Mouse (Mus musculus): ENCODE results near the gene Chuk. TPM values are rescaled to one million over a fixed set of nuclear protein-coding genes. Genes with fewer than 3 reads are reported as not detected.
"Not testable (repeated sequence)": the region's sequence is repeated elsewhere in the genome, so short reads cannot be mapped to it uniquely, and the experiment has no call there.

The Chuk gene
- total RNA-seq, 2 experiments from 2014 or later: 47.1 to 58.0 TPM

DNA sequence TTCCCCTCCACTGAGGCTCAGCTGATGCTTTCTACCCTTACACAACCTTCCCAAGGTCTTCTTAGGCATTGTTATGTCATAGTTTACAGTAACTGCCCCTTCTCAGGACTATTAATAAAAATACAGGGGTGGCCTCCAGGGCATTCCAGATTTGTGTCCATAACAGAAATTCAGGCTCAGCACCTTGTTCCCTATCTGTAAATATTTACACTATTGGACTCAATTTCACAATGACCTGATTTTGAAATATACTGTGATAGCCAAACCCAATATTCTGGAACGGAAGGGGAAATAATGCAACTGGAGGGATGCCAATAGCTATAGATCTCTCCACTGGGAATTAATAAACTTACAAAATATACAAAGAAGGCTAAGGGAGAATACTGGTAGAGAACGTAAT is 21.3 kb upstream of the Chuk start:
- no peak for TF ChIP-seq CTCF (conservative IDR thresholded peaks at IDR 0.05)

DNA sequence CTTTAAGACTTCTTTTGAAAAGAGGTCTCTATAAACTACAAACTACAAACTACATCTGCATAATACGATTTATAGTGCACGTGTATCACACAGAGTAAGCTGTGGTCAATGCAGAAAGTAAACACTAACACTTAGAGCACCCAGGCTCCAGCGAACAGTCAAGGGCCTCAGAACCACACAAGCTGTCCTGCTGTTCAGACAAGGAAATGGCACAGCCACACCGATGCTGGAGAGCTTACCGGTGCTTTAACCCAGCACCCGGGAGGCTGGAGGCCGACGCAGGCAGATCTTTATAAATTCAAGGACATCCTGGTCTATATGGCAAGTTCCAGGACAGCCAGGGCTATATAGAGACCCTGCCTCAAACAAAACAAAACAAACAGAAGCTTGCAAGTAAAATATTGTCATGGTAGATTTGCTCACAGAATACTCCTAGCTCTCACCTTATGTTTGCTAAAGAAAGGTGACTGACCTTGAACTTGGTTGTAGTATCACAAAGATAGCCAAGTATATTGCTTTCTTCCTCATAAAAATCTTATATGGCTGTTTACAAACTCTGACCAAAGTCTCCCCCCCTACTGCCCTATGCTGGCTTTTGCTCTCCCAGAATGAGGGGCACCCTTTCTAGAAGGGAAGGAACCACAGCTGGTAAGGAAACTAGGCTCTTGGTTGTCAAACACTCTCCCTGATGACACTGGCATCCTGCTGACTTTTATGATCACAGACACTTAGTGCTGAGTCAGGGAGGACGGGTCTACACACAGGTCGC is 20.6 kb upstream of the Chuk start:
- DNase-seq (ENCODE audit: low spot score in 2 of 2): no peak
- TF ChIP-seq CTCF (conservative IDR thresholded peaks at IDR 0.05): no peak
- Histone ChIP-seq H3K4me3 (no peak overlapping the region), H3K27ac (no peak overlapping the region)

More for the DNA sequence above, 21.3 kb upstream of the Chuk start:
- no peak for DNase-seq (ENCODE audit: low spot score in 2 of 2)
- no peak overlapping the region for H3K27ac ChIP-seq
- no peak overlapping the region for H3K4me3 ChIP-seq

DNA sequence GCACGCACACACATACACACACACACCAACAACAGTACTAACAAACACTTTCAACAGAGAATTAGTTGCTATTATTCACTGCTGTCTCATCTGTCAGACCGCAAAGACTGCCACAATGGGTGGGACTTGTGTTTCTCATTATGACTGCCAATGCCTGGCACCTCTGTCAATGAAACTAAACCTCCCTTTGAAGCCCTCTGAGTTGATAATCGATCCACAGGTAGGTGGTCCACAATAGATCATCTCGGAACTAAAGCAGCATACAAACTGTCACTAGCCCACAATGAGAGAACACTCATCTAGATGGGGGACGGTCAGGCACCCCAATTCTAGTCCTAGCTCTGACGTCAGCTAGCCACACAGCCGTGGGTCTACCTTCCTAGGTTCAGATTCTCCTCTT is 13.9 kb upstream of the Chuk start:
- TF ChIP-seq CTCF (conservative IDR thresholded peaks at IDR 0.05): no peak
- H3K4me3 ChIP-seq: no peak overlapping the region
- no peak for DNase-seq (ENCODE audit: low spot score in 2 of 2)
- no peak overlapping the region for H3K27ac ChIP-seq

DNA sequence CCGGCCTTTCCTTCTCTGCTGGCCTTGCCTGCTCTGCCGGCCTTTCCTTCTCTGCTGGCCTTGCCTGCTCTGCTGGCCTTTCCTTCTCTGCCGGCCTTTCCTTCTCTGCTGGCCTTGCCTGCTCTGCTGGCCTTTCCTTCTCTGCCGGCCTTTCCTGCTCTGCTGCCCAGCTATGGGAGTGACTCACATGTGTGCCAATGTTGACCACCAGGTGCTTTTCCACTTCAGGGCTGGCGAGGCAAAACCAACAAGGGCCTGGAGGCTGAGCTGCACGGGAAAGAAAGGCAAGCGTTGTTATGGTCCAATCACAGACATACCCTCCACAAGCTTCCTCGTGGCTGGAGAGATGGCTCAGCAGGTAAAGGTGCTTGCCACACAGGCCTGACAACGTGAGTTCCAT is 13.4 kb upstream of the Chuk start:
- not testable (repeated sequence) for H3K4me3 ChIP-seq; DNase-seq (ENCODE audit: low spot score in 2 of 2); H3K27ac ChIP-seq

DNA sequence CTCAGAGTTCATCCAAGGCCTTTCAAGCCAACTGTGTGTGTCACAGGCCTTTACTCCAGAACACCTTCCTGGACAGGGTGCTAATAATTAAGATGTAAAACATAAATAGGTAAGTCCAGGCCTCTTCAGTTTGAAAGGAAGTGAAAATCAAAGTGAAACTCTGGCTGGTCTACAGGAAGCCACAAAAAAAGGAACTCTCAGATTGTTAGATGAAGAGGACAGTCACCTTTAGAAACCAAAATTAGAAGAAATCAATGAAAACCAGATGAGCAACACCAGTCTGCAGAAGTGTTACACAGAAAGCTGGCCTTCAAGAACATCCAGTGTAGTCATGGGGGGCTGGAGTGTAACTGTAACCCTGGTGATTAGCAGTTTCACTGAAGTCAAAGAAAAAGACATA is 10.5 kb upstream of the Chuk start:
- TF ChIP-seq CTCF (conservative IDR thresholded peaks at IDR 0.05): no peak
- no peak for DNase-seq (ENCODE audit: low spot score in 2 of 2)
- Histone ChIP-seq H3K27ac (no peak overlapping the region), H3K4me3 (no peak overlapping the region)

DNA sequence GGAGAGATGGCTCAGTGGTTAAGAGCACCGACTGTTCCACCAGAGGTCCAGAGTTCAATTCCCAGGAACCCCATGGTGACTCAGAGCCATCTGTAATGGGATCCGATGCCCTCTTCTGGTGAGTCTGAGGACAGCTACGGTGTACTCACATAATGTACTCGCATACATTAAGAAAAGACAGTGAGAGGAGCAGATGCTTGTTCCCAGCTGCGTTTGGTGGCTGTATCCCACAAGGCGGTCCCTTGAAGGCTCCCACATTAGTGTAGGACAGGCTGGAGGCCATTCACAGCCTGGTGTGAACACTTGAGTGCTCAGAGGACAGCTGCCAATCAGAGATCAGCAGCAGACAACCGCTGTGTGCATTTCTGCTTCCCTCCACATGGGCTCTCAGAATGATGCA is 4.4 kb upstream of the Chuk start:
- Histone ChIP-seq H3K4me3 (no peak overlapping the region), H3K27ac (no peak overlapping the region)
- no peak for DNase-seq (ENCODE audit: low spot score in 2 of 2)
- peak; percentile 54 for TF ChIP-seq CTCF (conservative IDR thresholded peaks at IDR 0.05)

DNA sequence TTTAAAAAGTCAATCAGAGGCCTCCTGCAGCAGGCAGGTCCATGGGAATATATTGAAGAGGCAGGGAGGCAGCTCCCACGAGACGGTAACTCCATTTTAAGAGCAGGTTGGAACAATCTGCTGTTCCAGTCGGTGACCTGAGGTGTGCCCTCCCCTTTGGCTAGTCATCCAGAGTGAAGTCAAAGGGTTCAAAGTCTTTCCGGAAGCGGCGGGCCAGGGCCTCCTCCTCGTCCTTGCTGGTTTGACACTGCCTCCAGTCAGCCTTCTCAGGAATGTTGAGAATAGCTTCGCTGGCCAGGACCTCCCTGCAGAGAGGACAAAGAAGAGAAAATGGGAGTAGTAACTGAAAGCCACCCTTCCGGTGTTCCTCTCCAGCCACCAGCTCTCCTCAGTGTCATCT is 3.1 kb upstream of the Chuk start:
- no peak for TF ChIP-seq CTCF (conservative IDR thresholded peaks at IDR 0.05)
- H3K4me3 ChIP-seq: no peak overlapping the region
- DNase-seq (ENCODE audit: low spot score in 2 of 2): no peak
- no peak overlapping the region for H3K27ac ChIP-seq

DNA sequence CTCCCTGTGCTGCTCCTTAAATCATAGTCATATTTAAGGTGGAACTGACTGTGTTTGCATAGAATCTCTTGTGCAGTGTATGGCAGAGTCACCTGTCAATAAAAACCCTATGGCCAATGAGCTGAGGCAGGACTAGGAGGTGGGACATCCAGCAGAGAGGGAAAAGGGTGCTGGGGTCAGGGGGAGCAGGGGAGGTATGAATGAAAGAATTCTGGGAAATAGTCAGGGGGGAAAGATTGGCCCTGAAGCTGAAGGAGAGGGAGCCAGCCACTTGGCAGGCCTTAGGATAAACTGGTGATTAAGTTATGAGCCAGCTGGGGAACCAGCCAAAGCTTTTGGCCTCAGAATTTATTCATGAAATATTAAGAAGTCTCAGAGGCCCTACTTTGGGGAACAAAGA is 1.7 kb upstream of the Chuk start:
- no peak for DNase-seq (ENCODE audit: low spot score in 2 of 2)
- Histone ChIP-seq H3K4me3 (no peak overlapping the region), H3K27ac (peak overlapping the region; percentile 0; the same call in 1 of the 2 replicates)
- TF ChIP-seq CTCF (conservative IDR thresholded peaks at IDR 0.05): no peak

DNA sequence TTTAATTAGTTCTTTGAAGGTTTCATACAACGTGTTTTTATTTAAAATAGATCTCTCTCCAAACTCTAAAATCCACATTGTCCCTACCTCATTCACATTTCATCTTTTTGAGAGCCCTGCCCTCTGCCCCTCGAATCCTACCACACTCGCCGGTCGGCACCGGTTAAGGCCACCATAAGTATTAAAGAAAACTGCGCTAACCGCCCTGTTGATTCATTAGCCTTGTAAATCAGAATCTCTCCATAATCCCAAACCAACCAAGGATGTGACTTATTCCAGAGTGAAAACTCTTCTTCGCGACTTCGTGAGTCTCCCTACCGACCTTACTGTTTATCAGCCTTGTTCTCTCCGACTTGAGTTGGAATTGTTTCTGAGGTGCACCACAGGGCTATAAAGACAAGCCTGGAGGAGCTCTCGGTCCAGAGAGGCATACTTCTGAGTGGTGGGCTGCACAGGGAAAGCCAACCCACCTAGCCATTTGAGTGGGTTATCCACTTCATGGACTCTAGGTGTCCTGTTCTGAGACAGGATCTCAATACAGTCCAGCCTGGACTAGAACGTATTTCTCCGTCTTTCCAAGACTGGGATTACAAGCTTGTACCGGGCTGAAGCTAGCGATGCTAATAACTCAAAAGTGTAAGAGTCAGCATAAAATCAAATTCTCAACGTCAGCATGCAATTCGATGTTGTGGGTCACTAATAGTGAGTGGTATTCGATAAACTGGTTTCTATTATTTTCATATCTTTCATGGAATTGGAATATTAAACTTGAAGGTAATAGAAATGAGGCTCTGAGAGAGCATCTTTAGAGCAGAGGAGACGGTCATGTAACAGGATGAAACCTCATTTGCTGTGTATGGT is 611 bp upstream of the Chuk start:
- H3K27ac ChIP-seq: peak overlapping the region; percentile 95
- peak overlapping the region; percentile 92 for H3K4me3 ChIP-seq
- TF ChIP-seq CTCF (conservative IDR thresholded peaks at IDR 0.05): no peak
- DNase-seq (ENCODE audit: low spot score in 2 of 2): no peak

DNA sequence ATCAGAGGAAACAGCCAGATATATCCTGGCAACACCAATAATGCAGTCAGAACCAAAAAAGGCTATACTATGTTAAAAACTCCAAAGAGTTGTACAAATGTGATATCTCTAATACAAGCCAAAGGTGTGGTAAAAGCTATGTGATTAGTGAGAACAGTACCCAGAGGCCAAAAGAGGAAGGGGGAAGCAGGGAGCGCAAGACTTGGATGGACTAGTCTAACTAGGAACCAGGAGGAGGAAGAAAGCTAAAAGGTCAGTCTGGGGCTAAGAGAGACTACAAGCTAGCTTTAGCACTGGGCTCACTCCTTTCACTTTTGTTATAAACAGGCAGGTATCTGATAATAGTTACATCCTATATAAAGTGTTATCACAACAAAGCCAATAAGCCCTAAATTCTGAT is 2.9 kb downstream of the Chuk start:
- DNase-seq (ENCODE audit: low spot score in 2 of 2): no peak
- Histone ChIP-seq H3K27ac (no peak overlapping the region), H3K4me3 (no peak overlapping the region)
- TF ChIP-seq CTCF (conservative IDR thresholded peaks at IDR 0.05): no peak

DNA sequence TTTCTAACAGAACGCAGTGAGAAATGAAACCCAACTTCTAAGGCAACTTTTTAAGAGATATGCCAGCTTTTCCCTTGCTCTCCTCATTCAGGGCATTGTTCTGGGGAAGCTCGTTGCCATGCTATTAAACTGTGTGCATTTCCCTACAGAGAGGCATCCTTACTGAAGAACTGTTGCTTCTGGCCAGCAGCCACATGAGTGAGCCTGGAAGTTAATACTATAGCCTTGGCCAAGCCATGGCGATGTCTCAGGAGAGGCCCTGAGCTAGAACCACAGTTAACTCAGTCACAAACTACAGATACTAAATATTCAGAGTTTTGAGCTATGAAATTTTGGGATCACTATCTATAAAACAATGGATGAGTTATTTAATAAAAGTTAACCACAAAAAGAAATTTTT is 4.3 kb downstream of the Chuk start:
- Histone ChIP-seq H3K27ac (no peak overlapping the region), H3K4me3 (no peak overlapping the region)
- no peak for DNase-seq (ENCODE audit: low spot score in 2 of 2)
- no peak for TF ChIP-seq CTCF (conservative IDR thresholded peaks at IDR 0.05)

DNA sequence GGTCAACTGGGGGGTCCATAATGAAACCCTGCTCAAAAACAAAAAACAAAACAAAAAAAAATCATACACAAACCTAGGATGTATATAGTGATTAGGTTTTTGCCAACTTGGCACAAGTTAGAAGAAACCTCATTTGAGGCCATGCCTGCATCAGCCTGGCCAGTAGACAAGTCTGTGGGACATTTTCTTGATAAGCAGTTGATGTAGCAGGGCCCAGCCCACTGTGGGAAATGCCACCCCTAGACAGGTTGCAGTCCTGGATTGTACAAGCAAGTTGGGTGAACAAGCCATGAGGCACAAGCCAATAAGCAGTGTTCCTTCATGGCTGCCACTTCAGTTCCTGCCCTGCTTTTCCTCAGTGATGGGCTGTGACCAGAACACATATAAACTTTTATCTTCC is 6.4 kb downstream of the Chuk start:
- DNase-seq (ENCODE audit: low spot score in 2 of 2): no peak
- H3K27ac ChIP-seq: no peak overlapping the region
- TF ChIP-seq CTCF (conservative IDR thresholded peaks at IDR 0.05): no peak
- H3K4me3 ChIP-seq: no peak overlapping the region

DNA sequence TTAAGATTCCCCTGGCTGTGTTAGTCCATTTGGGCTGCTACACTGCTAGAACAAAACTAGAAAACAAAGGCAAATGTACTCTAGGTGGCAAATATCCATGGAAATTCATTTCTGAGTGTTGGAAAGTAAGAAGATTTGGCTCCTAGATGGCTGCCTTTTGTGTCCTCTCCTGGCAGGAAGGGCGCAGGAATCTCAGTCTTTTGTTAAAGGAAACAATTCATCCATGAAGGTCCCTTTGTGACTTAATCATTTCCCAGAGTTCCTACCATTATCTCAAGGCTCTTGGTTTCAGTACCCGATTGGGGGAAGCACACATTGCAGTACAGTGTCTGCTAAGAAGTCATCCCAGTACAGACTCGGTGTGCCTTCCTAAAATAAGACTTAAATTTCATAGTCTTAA is 21.0 kb downstream of the Chuk start:
- Histone ChIP-seq H3K4me3 (no peak overlapping the region), H3K27ac (no peak overlapping the region)
- no peak for TF ChIP-seq CTCF (conservative IDR thresholded peaks at IDR 0.05)
- DNase-seq (ENCODE audit: low spot score in 2 of 2): no peak

DNA sequence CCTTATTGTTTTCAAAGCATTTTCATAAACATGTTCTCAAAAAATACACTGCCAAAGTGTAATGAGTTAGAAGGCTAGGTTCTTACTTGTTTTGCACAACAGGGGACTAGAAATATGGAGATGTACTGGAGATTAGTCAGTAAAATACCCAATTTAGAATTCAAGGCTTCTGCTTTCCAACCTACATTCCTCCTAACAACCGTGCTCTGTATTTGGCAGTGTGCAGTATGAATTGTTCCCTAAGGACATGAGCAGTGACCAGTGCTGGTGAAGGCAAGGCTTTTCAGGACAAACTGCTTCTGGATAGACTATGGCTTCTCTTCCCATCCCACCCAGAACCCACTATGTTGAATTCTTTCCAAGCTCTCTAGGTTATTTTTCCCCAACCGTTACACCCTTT is 26.4 kb downstream of the Chuk start:
- no peak for DNase-seq (ENCODE audit: low spot score in 2 of 2)
- TF ChIP-seq CTCF (conservative IDR thresholded peaks at IDR 0.05): no peak
- Histone ChIP-seq H3K4me3 (no peak overlapping the region), H3K27ac (peak overlapping the region; percentile 25)

Measured in layer of hippocampus, adult 2 months (tissue).